In genomic region chr1:53894299-53894698, GRCm38 (mm10) we compare ENCODE assay signal across 26 mouse cellular contexts.
"Had no signal": no experiment of that assay in that cellular context is flagged by ENCODE, and none has a peak within 500 bp of the region (broad histone marks: within the 10 kb centered on the region; RNA-seq: fewer than 3 reads in every experiment).

No protein-coding gene starts in this region.

- DNase-seq: gastrocnemius, postnatal 14 days; gastrocnemius, postnatal 36 days; heart, adult 11 months; heart, adult 2 months; heart, postnatal 14 days; heart, postnatal 36 days; kidney, adult 11 months; kidney, adult 2 months; kidney, adult 9 months; kidney, postnatal 14 days; kidney, postnatal 36 days; layer of hippocampus, adult 9-11 months; layer of hippocampus, postnatal 36 days; left cerebral cortex, postnatal 4 days had no signal

- H3K9ac ChIP-seq: heart, embryonic 13.5 days; heart, embryonic 15.5 days; hindbrain, embryonic 13.5 days; hindbrain, embryonic 15.5 days; kidney, embryonic 15.5 days; limb, embryonic 13.5 days; limb, embryonic 15.5 days; liver, embryonic 12.5 days had no signal

- ATAC-seq: hindbrain, postnatal 0 days; intestine, embryonic 16.5 days; liver, embryonic 12.5 days had no signal

- H3K27ac ChIP-seq: heart, adult 2 months; heart, embryonic 13.5 days; heart, embryonic 15.5 days; hindbrain, embryonic 13.5 days; hindbrain, embryonic 15.5 days; hindbrain, postnatal 0 days; kidney, embryonic 15.5 days; kidney, postnatal 0 days; limb, embryonic 13.5 days; limb, embryonic 15.5 days; liver, embryonic 12.5 days had no signal

- H3K4me1 ChIP-seq: heart, embryonic 13.5 days; heart, embryonic 15.5 days; hindbrain, embryonic 13.5 days; hindbrain, embryonic 15.5 days; liver, embryonic 12.5 days had no signal

- H3K9me3 ChIP-seq: heart, embryonic 13.5 days; heart, embryonic 15.5 days; hindbrain, embryonic 13.5 days; hindbrain, embryonic 15.5 days; kidney, embryonic 15.5 days; limb, embryonic 13.5 days; limb, embryonic 15.5 days; liver, embryonic 12.5 days had no signal

- H3K36me3 ChIP-seq: heart, embryonic 13.5 days; heart, embryonic 15.5 days; hindbrain, embryonic 13.5 days; hindbrain, embryonic 15.5 days; kidney, embryonic 15.5 days; limb, embryonic 13.5 days; limb, embryonic 15.5 days; liver, embryonic 12.5 days had no signal

- H3K4me2 ChIP-seq: heart, embryonic 11.5 days; heart, embryonic 13.5 days; heart, embryonic 15.5 days; hindbrain, embryonic 13.5 days; hindbrain, embryonic 15.5 days; kidney, embryonic 15.5 days; limb, embryonic 13.5 days; limb, embryonic 15.5 days; liver, embryonic 12.5 days had no signal

- H3K4me3 ChIP-seq: heart, adult 2 months; heart, embryonic 13.5 days; heart, embryonic 15.5 days; hindbrain, embryonic 13.5 days; hindbrain, embryonic 15.5 days; kidney, embryonic 15.5 days; limb, embryonic 13.5 days; limb, embryonic 15.5 days; liver, embryonic 12.5 days had no signal

- H3K27me3 ChIP-seq: heart, embryonic 13.5 days; heart, embryonic 15.5 days; hindbrain, embryonic 13.5 days; hindbrain, embryonic 15.5 days; kidney, embryonic 15.5 days; limb, embryonic 13.5 days; limb, embryonic 15.5 days; liver, embryonic 12.5 days had no signal
